Mouse (Mus musculus) ES-Bruce4 (cell line): ENCODE measurements around the gene Prr13. TPM values are rescaled to one million over a fixed set of nuclear protein-coding genes. Genes with fewer than 3 reads are reported as not detected.

ENCODE experiments used
- H3K27ac ChIP-seq: 2 replicates; pipeline ENCODE4 v1.5.1; 2012; ENCODE audit warnings: low read length, inconsistent platforms; ENCODE audit not compliant: insufficient read depth
- H3K27me3 ChIP-seq: 2 replicates; pipeline ENCODE4 v1.6.1; 2012; ENCODE audit warnings: mild to moderate bottlenecking, low read length, inconsistent platforms; ENCODE audit not compliant: control insufficient read depth, poor library complexity, insufficient read depth, severe bottlenecking
- H3K36me3 ChIP-seq: 2 replicates; pipeline ENCODE4 v1.6.1; 2012; ENCODE audit warnings: inconsistent platforms, mild to moderate bottlenecking, low read length, moderate library complexity; ENCODE audit not compliant: control insufficient read depth, poor library complexity, insufficient read depth, severe bottlenecking
- H3K4me1 ChIP-seq: one replicate; pipeline ENCODE4 v1.8.1; 2011; ENCODE audit warnings: low read length; ENCODE audit not compliant: control insufficient read depth, insufficient read depth
- H3K4me3 ChIP-seq: 2 replicates; pipeline ENCODE4 v1.5.1; 2011; ENCODE audit warnings: low read depth, mild to moderate bottlenecking, low read length
- H3K9ac ChIP-seq: 2 replicates; pipeline ENCODE4 v1.6.1; 2012; ENCODE audit warnings: low read depth, mild to moderate bottlenecking, inconsistent platforms; ENCODE audit not compliant: poor library complexity, severe bottlenecking
- H3K9me3 ChIP-seq: replicated peaks from 2 replicates; pipeline ENCODE4 v1.6.1; 2012; ENCODE audit warnings: mild to moderate bottlenecking, low read length, inconsistent platforms; ENCODE audit not compliant: control insufficient read depth, poor library complexity, insufficient read depth, severe bottlenecking
- CTCF ChIP-seq: IDR thresholded peaks from one replicate; pipeline ENCODE4 v1.8.1; 2011; ENCODE audit warnings: low read depth, low read length
- EP300 ChIP-seq: IDR thresholded peaks from 2 replicates; pipeline ENCODE4 v1.6.1; 2011; ENCODE audit warnings: low read depth, low read length; ENCODE audit not compliant: insufficient read depth
- POLR2A ChIP-seq: IDR thresholded peaks from one replicate; pipeline ENCODE4 v1.8.1; 2011; ENCODE audit warnings: low read length; ENCODE audit not compliant: insufficient read depth
- polyA plus RNA-seq: library from polyadenylated mRNA; stranded (reverse); fragments of >200 nt; gene quantifications from 2 replicates; pipeline ENCODE4 v1.2.4, GENCODE M21; 2011; ENCODE audit warnings: low read depth; ENCODE audit not compliant: missing spikeins, insufficient read depth, insufficient read length

Gene Prr13
- polyA plus RNA-seq, 1 experiment: 49.7 TPM

DNA sequence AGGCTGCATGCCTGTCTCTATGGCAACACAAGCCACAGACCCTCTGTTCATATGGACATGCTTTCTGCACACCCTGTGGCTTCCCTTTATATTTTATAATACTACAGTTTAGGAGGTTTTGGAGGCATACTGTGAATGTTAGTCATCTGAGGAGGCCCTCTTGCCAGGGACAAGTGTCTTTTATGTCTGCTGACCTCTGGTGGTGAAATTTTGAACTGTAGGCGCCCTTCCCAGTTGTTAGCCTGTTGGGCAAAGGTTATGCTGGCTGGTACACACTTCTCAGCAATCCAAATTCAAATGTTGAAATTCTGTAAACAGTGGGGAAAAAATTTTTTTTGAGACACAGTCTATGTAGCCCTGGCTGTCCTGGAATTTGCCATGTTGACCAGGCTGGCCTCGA lies 16.3 kb upstream of the Prr13 start:
- H3K27me3 ChIP-seq: no peaks in the 10 kb centered on the region
- no peaks in the 10 kb centered on the region for H3K9me3 ChIP-seq
- no peak overlapping the region for H3K4me3 ChIP-seq
- H3K9ac ChIP-seq: no peak overlapping the region
- peaks cover 1% of the 10 kb centered on the region for H3K4me1 ChIP-seq
- H3K36me3 ChIP-seq: peaks cover 4% of the 10 kb centered on the region; the same call in 1 of the 2 replicates
- TF ChIP-seq CTCF: peak; percentile 42
- TF ChIP-seq EP300: no peak
- H3K27ac ChIP-seq: no peak overlapping the region

DNA sequence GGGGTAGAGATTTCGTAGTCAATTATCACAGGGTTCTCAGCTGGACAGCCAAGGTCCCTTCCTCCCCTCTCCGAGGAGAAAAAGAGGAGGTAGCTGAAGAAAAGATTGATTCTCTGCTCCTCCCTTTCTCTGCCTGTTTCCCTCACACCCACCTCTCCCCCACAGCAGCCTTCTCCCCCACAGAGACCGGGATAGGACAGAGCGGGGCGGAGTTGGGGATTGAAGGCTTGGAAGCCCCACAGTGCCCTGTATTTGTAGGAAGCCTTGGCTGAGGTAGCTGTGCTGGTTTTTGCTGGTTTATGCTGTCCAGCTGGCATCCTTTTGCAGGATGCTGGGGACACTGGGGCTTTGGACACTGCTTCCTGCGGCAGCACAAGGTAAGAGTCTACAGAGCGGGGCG lies 13.7 kb upstream of the Prr13 start, which contains the start of gene Amhr2:
Gene Amhr2 (plus strand): TSS at position 222 of the 400 bp plus-strand sequence.
- H3K9ac ChIP-seq: no peak within 1 kb of the TSS
- no peaks in the 10 kb centered on the region for H3K9me3 ChIP-seq
- no peak for TF ChIP-seq POLR2A
- TF ChIP-seq EP300: no peak
- TF ChIP-seq CTCF: no peak
- no peak within 1 kb of the TSS for H3K27ac ChIP-seq
- no peak within 1 kb of the TSS for H3K4me3 ChIP-seq
- H3K4me1 ChIP-seq: peaks cover 1% of the 10 kb centered on the region
- no peaks in the 10 kb centered on the region for H3K27me3 ChIP-seq
- H3K36me3 ChIP-seq: no peaks in the 10 kb centered on the region

DNA sequence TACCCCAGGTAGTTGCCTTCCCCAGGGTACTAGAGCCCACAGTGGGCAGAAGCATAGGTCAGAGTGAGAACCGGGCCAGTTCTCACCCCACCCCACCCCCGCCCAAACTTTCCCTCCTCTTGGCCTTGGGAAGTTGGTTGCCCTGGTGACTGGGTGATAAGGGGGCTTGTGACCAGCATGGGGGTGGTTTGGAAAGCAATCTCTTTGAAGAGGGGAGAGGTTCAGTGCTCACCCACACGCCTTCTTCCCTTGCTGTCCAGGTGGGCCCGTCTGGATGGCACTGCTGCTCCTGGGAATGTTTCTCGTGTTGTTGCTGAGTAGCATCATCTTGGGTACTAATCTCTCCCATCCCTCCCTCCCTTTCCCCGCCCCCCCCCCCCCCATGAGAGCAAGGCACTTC lies 12.4 kb upstream of the Prr13 start:
- Histone ChIP-seq H3K27me3 (no peaks in the 10 kb centered on the region), H3K4me3 (no peak overlapping the region), H3K27ac (no peak overlapping the region), H3K9me3 (no peaks in the 10 kb centered on the region), H3K4me1 (peaks cover 1% of the 10 kb centered on the region), H3K9ac (no peak overlapping the region), H3K36me3 (no peaks in the 10 kb centered on the region)
- TF ChIP-seq CTCF (no peak), POLR2A (no peak), EP300 (no peak)

DNA sequence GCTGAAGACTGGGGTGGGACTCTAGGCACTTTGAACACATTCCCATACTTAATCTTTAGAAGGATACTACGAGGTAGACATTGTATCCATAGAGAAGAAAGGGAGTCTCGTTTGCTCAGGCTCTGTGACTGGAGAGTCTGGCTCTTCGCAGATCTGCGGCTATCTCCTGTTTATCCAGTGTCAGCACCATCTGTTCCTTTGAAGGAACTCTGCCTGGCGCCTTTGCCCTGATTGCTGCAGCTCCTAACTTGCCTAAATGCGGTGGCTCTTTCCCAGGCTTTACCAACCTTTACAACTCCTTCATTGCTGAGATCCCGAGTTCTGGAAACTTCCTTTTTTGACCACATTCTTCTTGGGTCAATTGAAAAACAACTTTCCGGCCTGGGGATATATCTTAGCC lies 9.5 kb upstream of the Prr13 start:
- H3K4me3 ChIP-seq: no peak overlapping the region
- H3K9me3 ChIP-seq: no peaks in the 10 kb centered on the region
- TF ChIP-seq CTCF (no peak), EP300 (no peak), POLR2A (no peak)
- H3K36me3 ChIP-seq: no peaks in the 10 kb centered on the region
- H3K9ac ChIP-seq: no peak overlapping the region
- H3K4me1 ChIP-seq: peaks cover 1% of the 10 kb centered on the region
- no peaks in the 10 kb centered on the region for H3K27me3 ChIP-seq
- H3K27ac ChIP-seq: no peak overlapping the region

DNA sequence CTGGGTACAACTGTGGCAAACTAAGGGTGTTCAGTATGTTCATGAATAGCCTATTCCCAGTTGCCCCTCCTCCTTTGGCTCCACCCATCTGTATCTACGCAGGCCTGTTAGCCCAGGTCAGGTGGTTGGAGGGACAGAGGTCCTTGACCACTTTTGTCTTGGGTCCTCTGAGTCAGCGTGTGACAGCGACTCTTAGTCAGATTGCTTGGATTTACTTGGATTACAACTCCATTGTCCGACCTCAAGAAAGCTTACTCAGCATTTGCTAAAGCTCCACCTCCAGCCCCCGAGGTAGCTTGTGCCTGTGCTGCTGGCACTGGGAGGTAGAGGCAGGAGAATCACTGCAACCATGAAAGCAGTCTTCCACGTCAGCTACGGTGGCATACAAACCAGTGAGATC lies 7.9 kb upstream of the Prr13 start:
- Histone ChIP-seq H3K4me3 (peak overlapping the region; percentile 10; the same call in 1 of the 2 replicates), H3K27me3 (no peaks in the 10 kb centered on the region)

DNA sequence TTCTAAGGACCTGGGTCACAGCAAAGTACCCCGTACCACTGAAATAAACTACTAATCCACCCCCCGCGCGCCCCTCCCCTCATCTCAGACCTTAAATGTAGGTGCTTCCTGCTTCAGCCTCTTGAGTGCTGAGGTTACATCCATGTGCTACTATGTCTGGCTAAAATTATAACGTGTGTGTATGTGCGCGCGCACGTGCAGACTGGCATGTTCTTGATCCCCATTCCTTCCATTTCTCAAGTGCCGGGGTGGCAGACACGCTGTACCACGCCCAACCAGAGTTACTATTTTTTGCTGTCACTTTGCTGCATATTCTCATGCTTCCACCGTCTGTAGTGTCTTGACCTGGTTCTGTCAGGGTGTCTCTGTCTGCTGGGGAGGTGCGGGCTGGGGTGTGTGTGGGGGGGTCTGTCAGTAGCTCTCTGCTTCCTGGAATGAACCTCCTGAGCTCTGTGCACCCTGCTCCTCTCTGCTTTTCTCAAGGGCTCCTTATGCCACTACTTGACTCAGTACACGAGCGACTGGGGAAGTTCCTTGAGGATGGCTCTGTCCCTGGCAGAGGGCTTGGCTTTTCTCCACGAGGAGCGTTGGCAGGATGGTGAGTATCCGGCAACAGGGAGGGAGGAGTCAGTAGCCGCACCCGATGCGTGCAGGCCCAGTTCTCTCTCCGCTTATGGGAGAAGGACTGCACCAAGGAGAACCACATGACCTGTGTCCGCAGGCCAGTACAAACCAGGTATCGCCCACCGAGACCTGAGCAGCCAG lies 7.0 kb upstream of the Prr13 start:
- Histone ChIP-seq H3K9ac (peak overlapping the region; percentile 19), H3K27ac (no peak overlapping the region), H3K9me3 (no peaks in the 10 kb centered on the region), H3K4me3 (peak overlapping the region; percentile 64), H3K36me3 (no peaks in the 10 kb centered on the region), H3K27me3 (no peaks in the 10 kb centered on the region), H3K4me1 (no peaks in the 10 kb centered on the region)
- TF ChIP-seq EP300 (0 out of 2 replicates have a peak, but pooled peaks have one; percentile 30), POLR2A (peak; percentile 21), CTCF (no peak)

More for the DNA sequence above, 7.9 kb upstream of the Prr13 start:
- no peak overlapping the region for H3K9ac ChIP-seq
- TF ChIP-seq EP300: no peak
- no peak for TF ChIP-seq CTCF
- TF ChIP-seq POLR2A: no peak
- no peaks in the 10 kb centered on the region for H3K36me3 ChIP-seq
- H3K9me3 ChIP-seq: no peaks in the 10 kb centered on the region
- H3K4me1 ChIP-seq: no peaks in the 10 kb centered on the region
- no peak overlapping the region for H3K27ac ChIP-seq
